Mouse (Mus musculus) bone marrow, adult 2 months (tissue): ENCODE measurements around the gene Gng5.

Experiments
- CTCF ChIP-seq: fragments of 200-500 bp; IDR thresholded peaks from 2 replicates; pipeline ENCODE4 v1.5.1; 2011; ENCODE audit warnings: low read length, control low read depth; ENCODE audit not compliant: control insufficient read depth, insufficient read depth
- POLR2A ChIP-seq: fragments of 200-500 bp; IDR thresholded peaks from 2 replicates; pipeline ENCODE4 v1.6.1; 2011; ENCODE audit warnings: low read depth, mild to moderate bottlenecking, control low read depth, low read length, borderline replicate concordance; ENCODE audit not compliant: control insufficient read depth

- TF ChIP-seq CTCF (no peak), POLR2A (no peak)
Observed at GRCm38 (mm10) chr3:146486464-146486863, 13.1 kb upstream of the Gng5 start.
